Mouse (Mus musculus) lung, embryonic 15.5 days (tissue): Measurements from ENCODE around the gene Rnf38. TPM values are rescaled to one million over a fixed set of nuclear protein-coding genes. Genes with fewer than 3 reads are reported as not detected.

Source experiments
- ATAC-seq: fragments of 200-750 bp; cut with Nextera tagmentation; 2 replicates; pipeline ENCODE4 v1.8.0; 2017; ENCODE audit warnings: moderate number of reproducible peaks, borderline replicate concordance; ENCODE audit not compliant: low FRiP score, low TSS enrichment; ENCODE audit errors: extremely low read depth
- H3K27ac ChIP-seq: fragments of 300-500 bp; sonication (generic); 2 replicates; pipeline ENCODE4 v1.5.1; 2015; ENCODE audit warnings: moderate library complexity, mild to moderate bottlenecking, inconsistent platforms
- H3K27me3 ChIP-seq: fragments of 300-500 bp; sonication (generic); 2 replicates; pipeline ENCODE4 v1.6.1; 2015; ENCODE audit warnings: inconsistent platforms
- H3K36me3 ChIP-seq: fragments of 300-500 bp; sonication (generic); 2 replicates; pipeline ENCODE4 v1.6.1; 2015; ENCODE audit warnings: inconsistent platforms
- H3K4me1 ChIP-seq: fragments of 300-500 bp; sonication (generic); 2 replicates; pipeline ENCODE4 v1.6.1; 2015; ENCODE audit warnings: inconsistent platforms
- H3K4me2 ChIP-seq: fragments of 300-500 bp; sonication (generic); 2 replicates; pipeline ENCODE4 v1.6.1; 2015; ENCODE audit warnings: inconsistent platforms, mild to moderate bottlenecking, moderate library complexity
- H3K4me3 ChIP-seq: fragments of 300-500 bp; sonication (generic); 2 replicates; pipeline ENCODE4 v1.5.1; 2015; ENCODE audit warnings: mild to moderate bottlenecking, inconsistent platforms
- H3K9ac ChIP-seq: fragments of 300-500 bp; sonication (generic); 2 replicates; pipeline ENCODE4 v1.6.1; 2015; ENCODE audit warnings: inconsistent platforms
- H3K9me3 ChIP-seq: fragments of 300-500 bp; sonication (generic); 2 replicates; pipeline ENCODE4 v1.6.1; 2016; ENCODE audit warnings: inconsistent platforms
- WGBS: fragments of 180-500 bp; shearing (Covaris S2); methylation state at CpG from one replicate; pipeline ENCODE4 v1.1.7; 2015; 5-methylcytosine and 5-hydroxymethylcytosine counted together
- microRNA-seq: library from miRNA; unstranded; fragments of <30 nt; microRNA quantifications from one replicate; pipeline ENCODE4, GENCODE M21; 2016
- polyA plus RNA-seq: library from polyadenylated mRNA; unstranded; fragments of >200 nt; fragmentation: Nextera tagmentation; extraction: Ambion mirVana; gene quantifications from 2 replicates; pipeline ENCODE4 v1.2.1, GENCODE M21; 2015

The Rnf38 gene
- polyA plus RNA-seq, 1 experiment from 2014 or later, result 19.4 TPM

DNA sequence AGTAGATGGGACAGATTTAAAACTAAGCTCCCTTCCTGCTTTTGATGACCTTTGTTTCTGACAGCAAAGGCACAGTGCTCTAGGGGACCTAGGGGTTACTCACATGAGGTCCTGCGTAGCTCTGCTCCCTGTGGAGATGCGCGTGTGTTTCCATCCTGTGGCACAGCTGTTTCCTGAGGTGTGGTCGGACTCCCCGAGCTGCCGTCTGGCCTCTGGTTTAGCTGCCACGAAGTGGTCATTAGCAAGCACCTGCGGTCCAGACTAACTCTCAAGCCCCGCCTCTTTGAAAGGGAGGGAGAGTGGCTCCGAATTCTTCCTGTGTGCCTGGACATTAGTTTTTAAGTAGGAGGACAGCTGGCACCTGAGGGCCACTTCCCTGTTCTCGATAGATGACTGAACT lies 149.6 kb downstream of the Rnf38 start, which contains the start of gene Gne:
Gene Gne (minus strand): TSS at position 233 of the 400 bp plus-strand sequence.
- H3K4me3 ChIP-seq, result peak within 1 kb of the TSS; percentile 26
- H3K4me2 ChIP-seq, result peak within 1 kb of the TSS; percentile 53
- peaks cover 17% of the 10 kb centered on the region for H3K4me1 ChIP-seq
- H3K9me3 ChIP-seq, result no peaks in the 10 kb centered on the region
- H3K27ac ChIP-seq, result peak within 1 kb of the TSS; percentile 12; the same call in 1 of the 2 replicates
- 7% methylated on average over 11 of the region's 11 CpGs for WGBS
- no peaks in the 10 kb centered on the region for H3K27me3 ChIP-seq
- ATAC-seq, result no peak
- H3K9ac ChIP-seq, result no peak within 1 kb of the TSS
- H3K36me3 ChIP-seq, result no peaks in the 10 kb centered on the region

DNA sequence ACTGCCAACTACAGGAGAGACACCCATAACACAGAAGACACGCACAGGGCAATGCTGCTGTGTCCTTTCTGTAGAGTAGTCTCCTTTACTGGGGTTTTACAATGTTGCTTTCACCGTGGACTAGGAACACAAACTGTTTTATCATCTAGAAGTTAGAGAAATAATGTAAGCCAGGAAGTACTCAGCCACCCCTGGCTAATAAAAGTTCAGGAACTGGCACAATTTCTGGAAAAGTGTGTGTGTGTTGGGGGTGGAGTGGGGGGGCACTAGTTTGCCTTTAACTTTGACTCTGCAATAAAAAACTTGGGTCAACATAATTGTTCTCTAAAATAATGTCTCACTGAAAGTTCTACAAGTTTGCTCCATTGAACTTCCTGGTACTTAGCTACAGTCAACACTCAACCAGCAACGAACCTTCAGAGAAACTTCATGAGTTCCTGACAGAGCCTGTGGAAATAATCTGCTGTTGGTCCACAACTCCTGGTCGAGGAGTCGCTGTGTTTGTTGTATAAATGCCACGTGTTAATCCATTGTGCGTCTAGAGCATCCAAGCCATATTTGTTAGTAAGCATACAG lies 155.1 kb downstream of the Rnf38 start:
- Histone ChIP-seq H3K36me3 (no peaks in the 10 kb centered on the region), H3K4me1 (peaks cover 3% of the 10 kb centered on the region; the same call in 1 of the 2 replicates), H3K4me2 (no peak overlapping the region), H3K4me3 (no peak overlapping the region), H3K9ac (no peak overlapping the region), H3K27me3 (no peaks in the 10 kb centered on the region), H3K27ac (peak overlapping the region; percentile 53), H3K9me3 (no peaks in the 10 kb centered on the region)
- ATAC-seq, result no peak
- 61% methylated on average over 7 of the region's 7 CpGs for WGBS

Small RNAs within 50 kb of the gene (microRNA-seq; reads per million reads assigned to microRNA genes)
- not detected for gene Mir5106

Other genes starting within 250 kb of the Rnf38 start
- 223 TPM in 2 replicates for gene Clta, start 229.3 kb downstream of the Rnf38 start, polyA plus RNA-seq
- gene Gne, start 149.6 kb downstream of the Rnf38 start, polyA plus RNA-seq, result 40.0 and 43.1 TPM in 2 replicates
- gene Melk, start 67.1 kb upstream of the Rnf38 start, polyA plus RNA-seq, result 57.0 and 57.5 TPM in 2 replicates